Mouse (Mus musculus) CH12.LX (cell line): ENCODE data around the gene Atg10. TPM values are rescaled to one million over a fixed set of nuclear protein-coding genes. Genes with fewer than 3 reads are reported as not detected.
A peak's percentile ranks its signal among the peaks of the same experiment; 100 is the strongest.

Source experiments
- DNase-seq: peaks from one replicate; pipeline ENCODE4 v3.0.0-alpha.2; 2013; ENCODE audit errors: extremely low read depth
- H3K27ac ChIP-seq: 2 replicates; pipeline ENCODE4 v1.5.1; 2012; ENCODE audit warnings: low read depth, mild to moderate bottlenecking, control low read depth, moderate library complexity; ENCODE audit not compliant: insufficient read depth
- H3K27me3 ChIP-seq: replicated peaks from 2 replicates; pipeline ENCODE3; 2012; ENCODE audit warnings: inconsistent platforms
- H3K36me3 ChIP-seq, 2 experiments: replicated peaks in 1 of 2; 2 replicates each; pipeline versions ENCODE3 to v1.6.1; 2012; ENCODE audit warnings: inconsistent platforms in 1 of 2, low read length in 1 of 2, mild to moderate bottlenecking in 1 of 2, mixed read lengths in 1 of 2, moderate library complexity in 1 of 2; ENCODE audit not compliant: control insufficient read depth in 1 of 2, insufficient read depth in 1 of 2
- H3K4me1 ChIP-seq, 2 experiments: 2 replicates each; pipeline ENCODE4 v1.6.1; 2012; ENCODE audit warnings: inconsistent platforms in 1 of 2, moderate library complexity in 1 of 2; ENCODE audit not compliant: insufficient read depth in 2 of 2, control insufficient read depth in 1 of 2
- H3K4me2 ChIP-seq: 2 replicates; pipeline ENCODE4 v1.6.1; 2012; ENCODE audit warnings: low read depth, mild to moderate bottlenecking, control low read depth; ENCODE audit not compliant: poor library complexity, insufficient read depth, severe bottlenecking
- H3K4me3 ChIP-seq, 3 experiments: fragments of 150-350 bp in 1 of 3; sonication (generic) in 1 of 3; replicated peaks in 1 of 3; 2 replicates each; pipeline versions ENCODE3 to v1.5.1; 2011 to 2012; ENCODE audit warnings: low read depth in 2 of 3, low read length in 2 of 3, mild to moderate bottlenecking in 2 of 3, moderate library complexity in 2 of 3, control low read depth in 1 of 3, improper control_type of control experiment in 1 of 3, inconsistent platforms in 1 of 3, mixed read lengths in 1 of 3; ENCODE audit not compliant: poor library complexity in 1 of 3
- H3K79me2 ChIP-seq: replicated peaks from 2 replicates; pipeline ENCODE4 v1.6.1; 2012; ENCODE audit warnings: mild to moderate bottlenecking, moderate library complexity; ENCODE audit not compliant: control insufficient read depth, poor library complexity, insufficient read depth, severe bottlenecking; ENCODE audit errors: extremely low read depth
- H3K9ac ChIP-seq: 2 replicates; pipeline ENCODE4 v1.6.1; 2012; ENCODE audit warnings: low read depth, mild to moderate bottlenecking, control low read depth, moderate library complexity; ENCODE audit not compliant: insufficient read depth
- H3K9me3 ChIP-seq: replicated peaks from 2 replicates; pipeline ENCODE3; 2012; ENCODE audit warnings: low read length, inconsistent platforms, mixed read lengths
- BHLHE40 ChIP-seq: IDR thresholded peaks from 2 replicates; pipeline ENCODE4 v1.6.1; 2011; ENCODE audit warnings: mild to moderate bottlenecking, low read depth, low read length, improper control_type of control experiment
- CHD1 ChIP-seq: IDR thresholded peaks from 2 replicates; pipeline ENCODE4 v1.6.1; 2012; ENCODE audit warnings: low read depth, low read length, improper control_type of control experiment, inconsistent platforms
- CHD2 ChIP-seq: IDR thresholded peaks from 2 replicates; pipeline ENCODE4 v1.6.1; 2011; ENCODE audit warnings: low read length, improper control_type of control experiment
- CTCF ChIP-seq, 2 experiments: IDR thresholded peaks in 1 of 2; conservative IDR thresholded peaks in 1 of 2; 2 replicates each; pipeline ENCODE4 v1.5.1; 2011 to 2012; ENCODE audit warnings: low read depth in 2 of 2, low read length in 2 of 2, improper control_type of control experiment in 1 of 2, inconsistent platforms in 1 of 2, mild to moderate bottlenecking in 1 of 2, moderate library complexity in 1 of 2
- ELF1 ChIP-seq: IDR thresholded peaks from 2 replicates; pipeline ENCODE4 v1.6.1; 2014; ENCODE audit warnings: low read depth, mild to moderate bottlenecking, inconsistent platforms, low read length, improper control_type of control experiment
- EP300 ChIP-seq: IDR thresholded peaks from 2 replicates; pipeline ENCODE4 v1.6.1; 2011; ENCODE audit warnings: low read length, improper control_type of control experiment
- HCFC1 ChIP-seq: IDR thresholded peaks from 2 replicates; pipeline ENCODE4 v1.6.1; 2012; ENCODE audit warnings: low read depth, mild to moderate bottlenecking, inconsistent platforms, low read length, improper control_type of control experiment
- IRF4 ChIP-seq: IDR thresholded peaks from 2 replicates; pipeline ENCODE4 v1.6.1; 2014; ENCODE audit warnings: low read depth, mild to moderate bottlenecking, inconsistent platforms, low read length, improper control_type of control experiment
- MAFK ChIP-seq: IDR thresholded peaks from 2 replicates; pipeline ENCODE4 v1.6.1; 2011; ENCODE audit warnings: low read length, improper control_type of control experiment; ENCODE audit not compliant: insufficient replicate concordance
- MAX ChIP-seq: IDR thresholded peaks from 2 replicates; pipeline ENCODE4 v1.6.1; 2011; ENCODE audit warnings: low read length, improper control_type of control experiment
- MAZ ChIP-seq: IDR thresholded peaks from 2 replicates; pipeline ENCODE4 v1.6.1; 2012; ENCODE audit warnings: low read depth, mild to moderate bottlenecking, inconsistent platforms, low read length, improper control_type of control experiment, moderate library complexity
- MEF2A ChIP-seq: IDR thresholded peaks from 2 replicates; pipeline ENCODE4 v1.6.1; 2014; ENCODE audit warnings: low read depth, mild to moderate bottlenecking, inconsistent platforms, low read length, improper control_type of control experiment, borderline replicate concordance
- MXI1 ChIP-seq: IDR thresholded peaks from 2 replicates; pipeline ENCODE4 v1.6.1; 2011; ENCODE audit warnings: mild to moderate bottlenecking, low read depth, low read length, improper control_type of control experiment
- NRF1 ChIP-seq: IDR thresholded peaks from 2 replicates; pipeline ENCODE4 v1.6.1; 2014; ENCODE audit warnings: low read depth, mild to moderate bottlenecking, inconsistent platforms, low read length, improper control_type of control experiment, moderate library complexity
- POLR2AphosphoS2 ChIP-seq: IDR thresholded peaks from 2 replicates; pipeline ENCODE4 v1.6.1; 2011; ENCODE audit warnings: low read depth, low read length, improper control_type of control experiment
- RAD21 ChIP-seq: IDR thresholded peaks from 2 replicates; pipeline ENCODE4 v1.6.1; 2011; ENCODE audit warnings: low read depth, mild to moderate bottlenecking, low read length, improper control_type of control experiment, moderate library complexity
- RCOR1 ChIP-seq: conservative IDR thresholded peaks from 2 replicates; pipeline ENCODE4 v1.6.1; 2012; ENCODE audit warnings: low read depth, mild to moderate bottlenecking, inconsistent platforms, low read length, improper control_type of control experiment
- TBP ChIP-seq: conservative IDR thresholded peaks from 2 replicates; pipeline ENCODE4 v1.6.1; 2011; ENCODE audit warnings: low read depth, low read length, improper control_type of control experiment
- UBTF ChIP-seq: IDR thresholded peaks from 2 replicates; pipeline ENCODE4 v1.6.1; 2012; ENCODE audit warnings: low read depth, mild to moderate bottlenecking, inconsistent platforms, low read length, improper control_type of control experiment, moderate library complexity
- USF1 ChIP-seq: IDR thresholded peaks from 2 replicates; pipeline ENCODE4 v1.6.1; 2014; ENCODE audit warnings: low read depth, mild to moderate bottlenecking, inconsistent platforms, low read length, improper control_type of control experiment
- USF2 ChIP-seq: conservative IDR thresholded peaks from 2 replicates; pipeline ENCODE4 v1.6.1; 2011; ENCODE audit warnings: low read depth, low read length, improper control_type of control experiment
- dilution Hi-C: fragments of 300-500 bp; cut with MboI; formaldehyde crosslinking; loops from 2 replicates; pipeline ENCODE4 v1.14.3; 2020; ENCODE audit warnings: low sequenced_read_pairs; ENCODE audit not compliant: extremely low pct_unique_long_range_greater_than_20kb, extremely low pct_ligation_motif_present
- in situ Hi-C: fragments of 300-500 bp; cut with MboI; formaldehyde crosslinking; loops from 3 replicates; pipeline ENCODE4 v1.14.3; 2019; ENCODE audit warnings: low sequenced_read_pairs, low pct_ligation_motif_present, low pct_unique_long_range_greater_than_20kb, mixed read lengths
- polyA plus RNA-seq: library from polyadenylated mRNA; unstranded; fragments of >175 nt; gene quantifications from 2 replicates; pipeline ENCODE4 v1.2.1, GENCODE M21; 2012; ENCODE audit warnings: low read depth; ENCODE audit not compliant: insufficient read length
- total RNA-seq, 2 experiments: library from RNA; depleted of rRNA; stranded (reverse); fragments of 300-350 nt in 1 of 2; fragments of >200 nt in 1 of 2; gene quantifications; 2 replicates each; pipeline ENCODE4 v1.2.3; 2012 to 2014

Gene Atg10
- total and polyA plus RNA-seq, 3 experiments, result 3.4 to 7.2 (median 4.2) TPM

- peak; percentile 14 for DNase-seq
- H3K4me2 ChIP-seq, result peak overlapping the region; percentile 48; the same call in 1 of the 2 replicates
- H3K79me2 ChIP-seq, result no peaks in the 10 kb centered on the region
- peaks cover 4 to 9% of the 10 kb centered on the region in 2 experiments; a peak in 2 of 4 replicates for H3K4me1 ChIP-seq
- H3K36me3 ChIP-seq, result no peaks in the 10 kb centered on the region
- dilution Hi-C loops, result no loop called here
- in situ Hi-C loops, result loop anchor here (10.0 kb wide), 1 partner anchor 150 kb away; no protein-coding TSS in a partner anchor
- H3K27ac ChIP-seq, result peak overlapping the region; percentile 85
- H3K27me3 ChIP-seq, result no peaks in the 10 kb centered on the region
- H3K9ac ChIP-seq, result peak overlapping the region; percentile 61
- H3K4me3 ChIP-seq, result peak overlapping the region; percentile 46 to 71 (median 65)
- no peaks in the 10 kb centered on the region for H3K9me3 ChIP-seq
- TF ChIP-seq POLR2AphosphoS2 (no peak), MAFK (no peak), TBP (no peak), MAZ (no peak), USF1 (no peak), CTCF (conservative IDR thresholded peaks at IDR 0.05 in 1 of 2, IDR thresholded peaks at IDR 0.05 in 1 of 2; ENCODE audit: low read depth in 2 of 2, low read length in 2 of 2) (no peak), NRF1 (no peak), CHD1 (no peak), USF2 (no peak), IRF4 (no peak), ELF1 (no peak), MAX (no peak), RAD21 (no peak), CHD2 (no peak), UBTF (no peak), HCFC1 (no peak), RCOR1 (no peak), EP300 (no peak), BHLHE40 (no peak)
Observed at GRCm38 (mm10) chr13:91224438-91224814, 658 bp upstream of the Atg10 start.

- in situ Hi-C loops, result loop anchor here (10.0 kb wide), 1 partner anchor 152 kb away; no protein-coding TSS in a partner anchor
- H3K36me3 ChIP-seq, result no peaks in the 10 kb centered on the region
- H3K4me2 ChIP-seq, result peak overlapping the region; percentile 73
- peaks cover 4 to 9% of the 10 kb centered on the region in 2 experiments; a peak in 2 of 4 replicates for H3K4me1 ChIP-seq
- no peaks in the 10 kb centered on the region for H3K27me3 ChIP-seq
- peak; percentile 12 for DNase-seq
- peak overlapping the region; percentile 58 to 81 (median 65) for H3K4me3 ChIP-seq
- dilution Hi-C loops, result no loop called here
- peak overlapping the region; percentile 69 for H3K9ac ChIP-seq
- H3K79me2 ChIP-seq, result no peaks in the 10 kb centered on the region
- H3K9me3 ChIP-seq, result no peaks in the 10 kb centered on the region
- TF ChIP-seq MEF2A (no peak), BHLHE40 (no peak), EP300 (no peak), IRF4 (no peak), HCFC1 (no peak), MXI1 (no peak), RAD21 (no peak), MAFK (no peak), USF1 (no peak)
- H3K27ac ChIP-seq, result no peak overlapping the region
Observed at GRCm38 (mm10) chr13:91223063-91223462, 705 bp downstream of the Atg10 start.
